Mouse (Mus musculus) G1E (cell line): Measurements from ENCODE around the gene Vmp1. TPM values are rescaled to one million over a fixed set of nuclear protein-coding genes. Genes with fewer than 3 reads are reported as not detected.

Experiments
- ATAC-seq: 2 replicates; pipeline ENCODE4 v1.8.0; 2016; ENCODE audit warnings: mild to moderate bottlenecking; ENCODE audit not compliant: insufficient number of reproducible peaks, poor library complexity, low FRiP score, severe bottlenecking; ENCODE audit errors: extremely low read depth
- DNase-seq: peaks from one replicate; pipeline ENCODE4 v3.0.0; 2012; ENCODE audit warnings: low spot score
- H3K27me3 ChIP-seq: 2 replicates; pipeline ENCODE4 v1.6.1; 2012; ENCODE audit warnings: mild to moderate bottlenecking, low read length, inconsistent platforms; ENCODE audit not compliant: insufficient read depth
- H3K36me3 ChIP-seq: replicated peaks from 2 replicates; pipeline ENCODE3; 2012; ENCODE audit warnings: mild to moderate bottlenecking, inconsistent platforms
- H3K4me1 ChIP-seq: 2 replicates; pipeline ENCODE4 v1.6.1; 2012; ENCODE audit warnings: low read depth, low read length, inconsistent platforms, mixed read lengths; ENCODE audit not compliant: insufficient read depth
- H3K4me3 ChIP-seq: 2 replicates; pipeline ENCODE4 v1.5.1; 2012; ENCODE audit warnings: low read depth, mild to moderate bottlenecking, inconsistent platforms, low read length, moderate library complexity, mixed read lengths
- H3K9me3 ChIP-seq: replicated peaks from 2 replicates; pipeline ENCODE4 v1.6.1; 2012; ENCODE audit warnings: inconsistent platforms
- CTCF ChIP-seq: IDR thresholded peaks from 2 replicates; pipeline ENCODE4 v1.5.1; 2012; ENCODE audit warnings: low read depth, low read length, inconsistent platforms, mixed read lengths
- GATA1 ChIP-seq: IDR thresholded peaks from 2 replicates; pipeline ENCODE4 v1.6.1; 2012; ENCODE audit warnings: borderline replicate concordance, low read length, inconsistent platforms, mixed read lengths
- GATA2 ChIP-seq: IDR thresholded peaks from 2 replicates; pipeline ENCODE4 v1.6.1; 2012; ENCODE audit warnings: low read depth, low read length, inconsistent platforms, borderline replicate concordance
- POLR2AphosphoS5 ChIP-seq: IDR thresholded peaks from 2 replicates; pipeline ENCODE4 v1.6.1; 2012; ENCODE audit warnings: low read depth, low read length, inconsistent platforms; ENCODE audit not compliant: insufficient replicate concordance
- TAL1 ChIP-seq: conservative IDR thresholded peaks from 2 replicates; pipeline ENCODE4 v1.6.1; 2012; ENCODE audit warnings: low read depth, low read length, inconsistent platforms, mixed read lengths
- polyA plus RNA-seq: library from polyadenylated mRNA; stranded (reverse); fragments of >175 nt; gene quantifications from 2 replicates; pipeline ENCODE4 v1.2.3, GENCODE M21; 2012
- total RNA-seq, 2 experiments: library from RNA; stranded (forward) in 1 of 2; stranded (reverse) in 1 of 2; fragments of 200-1000 nt in 1 of 2; fragments of >200 nt in 1 of 2; fragmentation: Nextera tagmentation in 1 of 2; gene quantifications; 2 replicates each; pipeline ENCODE4 v1.2.3; 2014 to 2017

Gene Vmp1
- total and polyA plus RNA-seq, 3 experiments = 19.1 to 188 (median 163) TPM

- no peak for DNase-seq
- peaks cover 47% of the 10 kb centered on the region for H3K4me1 ChIP-seq
- H3K36me3 ChIP-seq = peaks cover 41% of the 10 kb centered on the region
- no peak overlapping the region for H3K4me3 ChIP-seq
- no peaks in the 10 kb centered on the region for H3K9me3 ChIP-seq
- ATAC-seq = no peak
- TF ChIP-seq POLR2AphosphoS5 = no peak
- TF ChIP-seq TAL1 = no peak
- TF ChIP-seq CTCF = no peak
- no peak for TF ChIP-seq GATA2
- no peak for TF ChIP-seq GATA1
- no peaks in the 10 kb centered on the region for H3K27me3 ChIP-seq
These were observed 2.9 kb downstream of the Vmp1 start for GRCm38 (mm10) chr11:86680729-86681128.

GRCm38 (mm10) chr11:86678957-86679356 lies 4.7 kb downstream of the Vmp1 start:
- Histone ChIP-seq H3K4me3 (no peak overlapping the region), H3K4me1 (peaks cover 39% of the 10 kb centered on the region), H3K27me3 (no peaks in the 10 kb centered on the region), H3K9me3 (no peaks in the 10 kb centered on the region), H3K36me3 (peaks cover 44% of the 10 kb centered on the region)
- TF ChIP-seq POLR2AphosphoS5 (no peak), GATA1 (no peak), GATA2 (no peak), CTCF (no peak), TAL1 (no peak)
- DNase-seq (no peak), ATAC-seq (no peak)

GRCm38 (mm10) chr11:86675520-86675919 lies 8.1 kb downstream of the Vmp1 start:
- TF ChIP-seq CTCF (no peak), GATA2 (no peak), GATA1 (no peak), POLR2AphosphoS5 (no peak), TAL1 (no peak)
- Histone ChIP-seq H3K27me3 (no peaks in the 10 kb centered on the region), H3K4me3 (no peak overlapping the region), H3K4me1 (peaks cover 46% of the 10 kb centered on the region), H3K9me3 (no peaks in the 10 kb centered on the region), H3K36me3 (peaks cover 57% of the 10 kb centered on the region)
- no peak for ATAC-seq
- no peak for DNase-seq

GRCm38 (mm10) chr11:86672772-86673171 lies 10.9 kb downstream of the Vmp1 start:
- DNase-seq (no peak), ATAC-seq (no peak)
- Histone ChIP-seq H3K27me3 (no peaks in the 10 kb centered on the region), H3K4me3 (no peak overlapping the region), H3K9me3 (no peaks in the 10 kb centered on the region), H3K36me3 (peaks cover 52% of the 10 kb centered on the region), H3K4me1 (peaks cover 50% of the 10 kb centered on the region)
- TF ChIP-seq TAL1 (no peak), GATA1 (no peak), GATA2 (no peak), CTCF (no peak), POLR2AphosphoS5 (no peak)

- ATAC-seq (no peak), DNase-seq (no peak)
- Histone ChIP-seq H3K36me3 (peaks cover 42% of the 10 kb centered on the region), H3K9me3 (no peaks in the 10 kb centered on the region), H3K4me1 (peaks cover 60% of the 10 kb centered on the region), H3K27me3 (no peaks in the 10 kb centered on the region), H3K4me3 (no peak overlapping the region)
- TF ChIP-seq GATA2 = no peak
- no peak for TF ChIP-seq GATA1
- TF ChIP-seq POLR2AphosphoS5 = no peak
- no peak for TF ChIP-seq CTCF
- no peak for TF ChIP-seq TAL1
These were observed 12.5 kb downstream of the Vmp1 start for GRCm38 (mm10) chr11:86671041-86671675.

- ATAC-seq (no peak), DNase-seq (no peak)
- H3K27me3 ChIP-seq = no peaks in the 10 kb centered on the region
- H3K4me1 ChIP-seq = peaks cover 72% of the 10 kb centered on the region
- no peaks in the 10 kb centered on the region for H3K9me3 ChIP-seq
- H3K36me3 ChIP-seq = peaks cover 46% of the 10 kb centered on the region
- TF ChIP-seq GATA1 = no peak
- no peak for TF ChIP-seq POLR2AphosphoS5
- no peak for TF ChIP-seq GATA2
- TF ChIP-seq CTCF = no peak
- no peak for TF ChIP-seq TAL1
- peak overlapping the region; percentile 8; the same call in 1 of the 2 replicates for H3K4me3 ChIP-seq
These were observed 15.5 kb downstream of the Vmp1 start for GRCm38 (mm10) chr11:86668169-86668568.
